Mouse (Mus musculus): ENCODE measurements around the gene Zfhx3. TPM values are rescaled to one million over a fixed set of nuclear protein-coding genes. Genes with fewer than 3 reads are reported as not detected.

Zfhx3 gene
- polyA plus RNA-seq, 1 experiment: 14.0 TPM

DNA sequence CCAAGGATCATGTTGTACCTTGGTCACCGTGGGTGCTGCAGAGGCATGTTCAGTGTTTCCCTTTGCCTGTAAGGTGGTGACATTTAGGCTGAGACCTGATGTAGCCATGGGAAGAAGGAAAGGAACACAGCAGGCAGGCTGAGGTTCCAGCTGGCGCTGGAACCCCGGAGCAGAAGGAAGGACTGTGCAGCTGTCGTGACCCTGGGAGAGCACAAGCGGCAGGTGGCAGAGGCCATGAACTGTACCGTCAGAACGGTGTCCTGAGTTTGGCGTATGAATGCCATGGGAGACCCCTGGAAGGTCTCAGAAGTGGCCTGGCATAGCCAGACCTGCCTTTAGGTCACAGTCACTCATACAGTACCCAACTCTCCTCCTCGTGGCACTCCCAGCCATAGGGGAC is 939.6 kb downstream of the Zfhx3 start:
- Histone ChIP-seq H3K9me3 (replicated peaks; ENCODE audit: control insufficient read depth, insufficient read depth, low read length, poor library complexity, severe bottlenecking) (no peaks in the 10 kb centered on the region), H3K4me1 (ENCODE audit: control insufficient read depth, insufficient read depth, low read length) (no peaks in the 10 kb centered on the region), H3K4me3 (ENCODE audit: low read depth, low read length) (no peak overlapping the region), H3K27me3 (ENCODE audit: control insufficient read depth, insufficient read depth, low read length, poor library complexity, severe bottlenecking) (no peaks in the 10 kb centered on the region), H3K9ac (ENCODE audit: low read depth, poor library complexity, severe bottlenecking) (no peak overlapping the region), H3K27ac (ENCODE audit: insufficient read depth, low read length) (no peak overlapping the region), H3K36me3 (ENCODE audit: control insufficient read depth, insufficient read depth, low read length, poor library complexity, severe bottlenecking) (no peaks in the 10 kb centered on the region)
- TF ChIP-seq EP300 (IDR thresholded peaks at IDR 0.05; ENCODE audit: insufficient read depth, low read depth, low read length): no peak
- TF ChIP-seq POLR2A (IDR thresholded peaks at IDR 0.05; ENCODE audit: insufficient read depth, low read length): no peak
- no peak for TF ChIP-seq CTCF (IDR thresholded peaks at IDR 0.05; ENCODE audit: low read depth, low read length)

GRCm38 (mm10) chr8:108883381-108883780 is 940.9 kb downstream of the Zfhx3 start:
- Histone ChIP-seq H3K9me3 (replicated peaks; ENCODE audit: control insufficient read depth, insufficient read depth, low read length, poor library complexity, severe bottlenecking) (no peaks in the 10 kb centered on the region), H3K4me3 (ENCODE audit: low read depth, low read length) (no peak overlapping the region), H3K36me3 (ENCODE audit: control insufficient read depth, insufficient read depth, low read length, poor library complexity, severe bottlenecking) (no peaks in the 10 kb centered on the region), H3K27me3 (ENCODE audit: control insufficient read depth, insufficient read depth, low read length, poor library complexity, severe bottlenecking) (no peaks in the 10 kb centered on the region), H3K27ac (ENCODE audit: insufficient read depth, low read length) (no peak overlapping the region), H3K9ac (ENCODE audit: low read depth, poor library complexity, severe bottlenecking) (no peak overlapping the region), H3K4me1 (ENCODE audit: control insufficient read depth, insufficient read depth, low read length) (no peaks in the 10 kb centered on the region)
- TF ChIP-seq POLR2A (IDR thresholded peaks at IDR 0.05; ENCODE audit: insufficient read depth, low read length): no peak
- TF ChIP-seq EP300 (IDR thresholded peaks at IDR 0.05; ENCODE audit: insufficient read depth, low read depth, low read length): no peak
- TF ChIP-seq CTCF (IDR thresholded peaks at IDR 0.05; ENCODE audit: low read depth, low read length): no peak

GRCm38 (mm10) chr8:108884947-108885346 is 942.5 kb downstream of the Zfhx3 start:
- H3K9ac ChIP-seq (ENCODE audit: low read depth, poor library complexity, severe bottlenecking): no peak overlapping the region
- TF ChIP-seq EP300 (IDR thresholded peaks at IDR 0.05; ENCODE audit: insufficient read depth, low read depth, low read length): no peak
- no peaks in the 10 kb centered on the region for H3K27me3 ChIP-seq (ENCODE audit: control insufficient read depth, insufficient read depth, low read length, poor library complexity, severe bottlenecking)
- H3K4me1 ChIP-seq (ENCODE audit: control insufficient read depth, insufficient read depth, low read length): no peaks in the 10 kb centered on the region
- H3K4me3 ChIP-seq (ENCODE audit: low read depth, low read length): no peak overlapping the region
- H3K27ac ChIP-seq (ENCODE audit: insufficient read depth, low read length): no peak overlapping the region
- no peaks in the 10 kb centered on the region for H3K36me3 ChIP-seq (ENCODE audit: control insufficient read depth, insufficient read depth, low read length, poor library complexity, severe bottlenecking)
- no peaks in the 10 kb centered on the region for H3K9me3 ChIP-seq (replicated peaks; ENCODE audit: control insufficient read depth, insufficient read depth, low read length, poor library complexity, severe bottlenecking)

- no peak overlapping the region for H3K27ac ChIP-seq (ENCODE audit: insufficient read depth, low read length)
Observed at GRCm38 (mm10) chr8:108885450-108885849, 943.0 kb downstream of the Zfhx3 start.

GRCm38 (mm10) chr8:108885861-108886260 is 943.4 kb downstream of the Zfhx3 start:
- Histone ChIP-seq H3K9ac (ENCODE audit: low read depth, poor library complexity, severe bottlenecking) (no peak overlapping the region), H3K36me3 (ENCODE audit: control insufficient read depth, insufficient read depth, low read length, poor library complexity, severe bottlenecking) (no peaks in the 10 kb centered on the region), H3K4me1 (ENCODE audit: control insufficient read depth, insufficient read depth, low read length) (no peaks in the 10 kb centered on the region), H3K27ac (ENCODE audit: insufficient read depth, low read length) (no peak overlapping the region), H3K27me3 (ENCODE audit: control insufficient read depth, insufficient read depth, low read length, poor library complexity, severe bottlenecking) (no peaks in the 10 kb centered on the region), H3K9me3 (replicated peaks; ENCODE audit: control insufficient read depth, insufficient read depth, low read length, poor library complexity, severe bottlenecking) (no peaks in the 10 kb centered on the region), H3K4me3 (ENCODE audit: low read depth, low read length) (no peak overlapping the region)
- TF ChIP-seq CTCF (IDR thresholded peaks at IDR 0.05; ENCODE audit: low read depth, low read length) (no peak), POLR2A (IDR thresholded peaks at IDR 0.05; ENCODE audit: insufficient read depth, low read length) (no peak), EP300 (IDR thresholded peaks at IDR 0.05; ENCODE audit: insufficient read depth, low read depth, low read length) (no peak)

More at GRCm38 (mm10) chr8:108885450-108885849, 943.0 kb downstream of the Zfhx3 start:
- Histone ChIP-seq H3K9me3 (replicated peaks; ENCODE audit: control insufficient read depth, insufficient read depth, low read length, poor library complexity, severe bottlenecking) (no peaks in the 10 kb centered on the region), H3K27me3 (ENCODE audit: control insufficient read depth, insufficient read depth, low read length, poor library complexity, severe bottlenecking) (no peaks in the 10 kb centered on the region), H3K4me1 (ENCODE audit: control insufficient read depth, insufficient read depth, low read length) (no peaks in the 10 kb centered on the region), H3K4me3 (ENCODE audit: low read depth, low read length) (no peak overlapping the region), H3K9ac (ENCODE audit: low read depth, poor library complexity, severe bottlenecking) (no peak overlapping the region), H3K36me3 (ENCODE audit: control insufficient read depth, insufficient read depth, low read length, poor library complexity, severe bottlenecking) (no peaks in the 10 kb centered on the region)
- no peak for TF ChIP-seq CTCF (IDR thresholded peaks at IDR 0.05; ENCODE audit: low read depth, low read length)
- no peak for TF ChIP-seq EP300 (IDR thresholded peaks at IDR 0.05; ENCODE audit: insufficient read depth, low read depth, low read length)
- no peak for TF ChIP-seq POLR2A (IDR thresholded peaks at IDR 0.05; ENCODE audit: insufficient read depth, low read length)

DNA sequence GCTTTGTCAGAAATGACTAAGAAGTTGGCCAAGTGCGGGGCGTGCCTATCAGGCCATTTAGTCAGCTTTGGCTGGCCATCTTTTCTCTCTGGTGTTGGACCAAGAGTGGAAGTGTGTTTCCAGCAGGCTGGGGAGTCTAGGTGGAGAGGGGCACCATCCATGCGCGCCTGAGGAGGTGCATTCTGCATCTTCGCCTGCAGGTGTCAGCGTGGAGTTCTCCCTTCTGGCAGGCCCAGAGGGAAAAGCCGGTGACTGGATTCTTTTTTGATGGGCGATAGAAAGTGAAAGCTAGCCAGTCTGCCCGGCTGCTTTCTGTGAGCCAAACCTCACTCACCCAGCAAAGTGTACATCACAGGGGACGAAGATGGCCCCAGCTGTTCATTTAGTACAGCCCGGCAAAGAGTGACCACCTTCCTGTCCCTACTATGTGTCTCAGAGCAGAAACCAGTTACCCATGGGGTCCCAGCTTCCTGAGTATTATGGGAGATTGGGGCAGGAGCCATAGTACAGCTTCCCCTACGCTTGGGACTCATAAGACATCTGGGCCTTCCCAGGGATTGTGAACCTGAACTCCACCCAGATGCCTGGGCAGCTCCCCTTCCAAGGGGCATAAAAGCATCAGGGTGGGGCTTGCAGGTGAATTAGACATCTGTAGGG is 944.3 kb downstream of the Zfhx3 start:
- no peak overlapping the region for H3K4me3 ChIP-seq (ENCODE audit: low read depth, low read length)
- no peaks in the 10 kb centered on the region for H3K9me3 ChIP-seq (replicated peaks; ENCODE audit: control insufficient read depth, insufficient read depth, low read length, poor library complexity, severe bottlenecking)
- no peaks in the 10 kb centered on the region for H3K4me1 ChIP-seq (ENCODE audit: control insufficient read depth, insufficient read depth, low read length)
- H3K36me3 ChIP-seq (ENCODE audit: control insufficient read depth, insufficient read depth, low read length, poor library complexity, severe bottlenecking): no peaks in the 10 kb centered on the region
- no peak overlapping the region for H3K27ac ChIP-seq (ENCODE audit: insufficient read depth, low read length)
- TF ChIP-seq EP300 (IDR thresholded peaks at IDR 0.05; ENCODE audit: insufficient read depth, low read depth, low read length) (no peak), CTCF (IDR thresholded peaks at IDR 0.05; ENCODE audit: low read depth, low read length) (peak; percentile 82)
- H3K27me3 ChIP-seq (ENCODE audit: control insufficient read depth, insufficient read depth, low read length, poor library complexity, severe bottlenecking): no peaks in the 10 kb centered on the region
- H3K9ac ChIP-seq (ENCODE audit: low read depth, poor library complexity, severe bottlenecking): 0 out of 2 replicates have a peak overlapping the region, but pooled peaks have one; percentile 3
